ENCODE assay signal across 18 mouse cellular contexts in genomic region chr3:115635487-115635886, GRCm38 (mm10).
A peak's percentile ranks its signal among the peaks of the same experiment; 100 is the strongest.
DNase-seq lines count a peak whose midpoint lies in the region; ATAC-seq lines count a peak whose summit lies in the region.
"Had no signal": no experiment of that assay in that cellular context is flagged by ENCODE, and none has a peak within 500 bp of the region (broad histone marks: within the 10 kb centered on the region; RNA-seq: fewer than 3 reads in every experiment).

No protein-coding gene starts in this region.

- no peak for ATAC-seq in heart, embryonic 11.5 days (replicated peaks; ENCODE audit: insufficient number of reproducible peaks, low FRiP score, low TSS enrichment)
- ATAC-seq in heart, embryonic 15.5 days (replicated peaks; ENCODE audit: insufficient number of reproducible peaks, insufficient read depth, low FRiP score, low read depth): peak; percentile 51; the same call in 1 of the 2 replicates
- 0 out of 2 replicates have a peak, but pooled peaks have one; percentile 21 for ATAC-seq in liver, embryonic 12.5 days
- ATAC-seq in CD4-positive, CD25-positive, alpha-beta regulatory T cell, adult 4 months: no peak
- ATAC-seq: intestine, embryonic 16.5 days; midbrain, embryonic 15.5 days had no signal

- H3K36me3 ChIP-seq in heart, embryonic 11.5 days (ENCODE audit: control insufficient read depth, insufficient read depth, low read length): no peaks in the 10 kb centered on the region
- H3K36me3 ChIP-seq in heart, embryonic 15.5 days: no peaks in the 10 kb centered on the region
- H3K36me3 ChIP-seq in liver, embryonic 12.5 days: no peaks in the 10 kb centered on the region
- H3K36me3 ChIP-seq: forebrain, embryonic 10.5 days; G1E; hindbrain, embryonic 13.5 days; midbrain, embryonic 15.5 days had no signal

- peak overlapping the region; percentile 35; the same call in 1 of the 2 replicates for H3K27ac ChIP-seq in heart, embryonic 11.5 days (ENCODE audit: low read depth, low read length)
- H3K27ac ChIP-seq in heart, embryonic 15.5 days: peak overlapping the region; percentile 79
- no peak overlapping the region for H3K27ac ChIP-seq in liver, embryonic 12.5 days
- H3K27ac ChIP-seq: forebrain, embryonic 10.5 days; hindbrain, embryonic 13.5 days; liver, embryonic 14.5 days; macrophage; midbrain, embryonic 15.5 days had no signal

- H3K4me1 ChIP-seq in heart, embryonic 11.5 days (ENCODE audit: control insufficient read depth, insufficient read depth, low read length): peaks cover 16% of the 10 kb centered on the region; the same call in 1 of the 2 replicates
- H3K4me1 ChIP-seq in heart, embryonic 15.5 days (replicated peaks): peaks cover 21% of the 10 kb centered on the region
- peaks cover 50% of the 10 kb centered on the region for H3K4me1 ChIP-seq in liver, embryonic 12.5 days

- WGBS in heart, embryonic 11.5 days (ENCODE audit: insufficient replicate concordance): 48% methylated on average over 4 of the region's 4 CpGs
- 37% methylated on average over 4 of the region's 4 CpGs for WGBS in heart, embryonic 15.5 days
- 66% methylated on average over 4 of the region's 4 CpGs for WGBS in liver, embryonic 12.5 days (ENCODE audit: insufficient replicate concordance)

- no peak overlapping the region for H3K9ac ChIP-seq in heart, embryonic 11.5 days (ENCODE audit: low read depth, low read length)
- H3K9ac ChIP-seq in heart, embryonic 15.5 days: no peak overlapping the region
- H3K9ac ChIP-seq in liver, embryonic 12.5 days: no peak overlapping the region
- H3K9ac ChIP-seq: hindbrain, embryonic 13.5 days; liver, embryonic 14.5 days; midbrain, embryonic 15.5 days had no signal

- no peaks in the 10 kb centered on the region for H3K9me3 ChIP-seq in heart, embryonic 11.5 days (replicated peaks; ENCODE audit: control insufficient read depth, low read length)
- no peaks in the 10 kb centered on the region for H3K9me3 ChIP-seq in heart, embryonic 15.5 days (replicated peaks)
- H3K9me3 ChIP-seq in liver, embryonic 12.5 days (replicated peaks): no peaks in the 10 kb centered on the region
- H3K9me3 ChIP-seq: forebrain, embryonic 10.5 days; G1E; hindbrain, embryonic 13.5 days; midbrain, embryonic 15.5 days had no signal

- no peak overlapping the region for H3K4me2 ChIP-seq in heart, embryonic 11.5 days
- H3K4me2 ChIP-seq in heart, embryonic 15.5 days: no peak overlapping the region
- no peak overlapping the region for H3K4me2 ChIP-seq in liver, embryonic 12.5 days
- H3K4me2 ChIP-seq: hindbrain, embryonic 13.5 days; midbrain, embryonic 15.5 days had no signal

- no peak overlapping the region for H3K4me3 ChIP-seq in heart, embryonic 11.5 days (ENCODE audit: low read depth, low read length)
- no peak overlapping the region for H3K4me3 ChIP-seq in heart, embryonic 15.5 days
- H3K4me3 ChIP-seq in liver, embryonic 12.5 days: no peak overlapping the region
- H3K4me3 ChIP-seq: forebrain, embryonic 10.5 days; hindbrain, embryonic 13.5 days; midbrain, embryonic 15.5 days had no signal

- no peak for DNase-seq in heart, adult 8-10 months (ENCODE audit: low spot score)
- peak; percentile 38 to 42 for DNase-seq in kidney, adult 8-10 months
- DNase-seq in adipocyte (ENCODE audit: low spot score): no peak
- DNase-seq: adrenal gland, postnatal 14 days; cerebellum, adult 2 months; layer of hippocampus, adult 9-11 months; right cerebral cortex, postnatal 4 days had no signal

- H3K27me3 ChIP-seq in heart, embryonic 11.5 days (ENCODE audit: control insufficient read depth, insufficient read depth, low read length): no peaks in the 10 kb centered on the region
- H3K27me3 ChIP-seq in heart, embryonic 15.5 days: no peaks in the 10 kb centered on the region
- H3K27me3 ChIP-seq in liver, embryonic 12.5 days (replicated peaks): no peaks in the 10 kb centered on the region; the same call in 1 of the 2 replicates
- H3K27me3 ChIP-seq: hindbrain, embryonic 13.5 days; midbrain, embryonic 15.5 days had no signal

Comparison
In these comparisons a context has a peak if more than half of its experiments do, and no peak if none do; other contexts are left out.
1. ATAC-seq: peak in heart, embryonic 15.5 days (single experiment) and liver, embryonic 12.5 days (single experiment); none in heart, embryonic 11.5 days (single experiment) and CD4-positive, CD25-positive, alpha-beta regulatory T cell, adult 4 months (single experiment).
2. DNase-seq: peak in kidney, adult 8-10 months (2 of 2); none in heart, adult 8-10 months (single experiment) and adipocyte (single experiment).